Mouse (Mus musculus) CH12.LX (cell line): ENCODE results near the gene Acaa1b. TPM values are rescaled to one million over a fixed set of nuclear protein-coding genes. Genes with fewer than 3 reads are reported as not detected.

Experiments
- DNase-seq: peaks from one replicate; pipeline ENCODE4 v3.0.0-alpha.2; 2013; ENCODE audit errors: extremely low read depth
- H3K27ac ChIP-seq: 2 replicates; pipeline ENCODE4 v1.5.1; 2012; ENCODE audit warnings: low read depth, mild to moderate bottlenecking, control low read depth, moderate library complexity; ENCODE audit not compliant: insufficient read depth
- H3K27me3 ChIP-seq: replicated peaks from 2 replicates; pipeline ENCODE3; 2012; ENCODE audit warnings: inconsistent platforms
- H3K36me3 ChIP-seq, 2 experiments: replicated peaks in 1 of 2; 2 replicates each; pipeline versions ENCODE3 to v1.6.1; 2012; ENCODE audit warnings: inconsistent platforms in 1 of 2, low read length in 1 of 2, mild to moderate bottlenecking in 1 of 2, mixed read lengths in 1 of 2, moderate library complexity in 1 of 2; ENCODE audit not compliant: control insufficient read depth in 1 of 2, insufficient read depth in 1 of 2
- H3K4me1 ChIP-seq, 2 experiments: 2 replicates each; pipeline ENCODE4 v1.6.1; 2012; ENCODE audit warnings: inconsistent platforms in 1 of 2, moderate library complexity in 1 of 2; ENCODE audit not compliant: insufficient read depth in 2 of 2, control insufficient read depth in 1 of 2
- H3K4me2 ChIP-seq: 2 replicates; pipeline ENCODE4 v1.6.1; 2012; ENCODE audit warnings: low read depth, mild to moderate bottlenecking, control low read depth; ENCODE audit not compliant: poor library complexity, insufficient read depth, severe bottlenecking
- H3K4me3 ChIP-seq, 3 experiments: fragments of 150-350 bp in 1 of 3; sonication (generic) in 1 of 3; replicated peaks in 1 of 3; 2 replicates each; pipeline versions ENCODE3 to v1.5.1; 2011 to 2012; ENCODE audit warnings: low read depth in 2 of 3, low read length in 2 of 3, mild to moderate bottlenecking in 2 of 3, moderate library complexity in 2 of 3, control low read depth in 1 of 3, improper control_type of control experiment in 1 of 3, inconsistent platforms in 1 of 3, mixed read lengths in 1 of 3; ENCODE audit not compliant: poor library complexity in 1 of 3
- H3K79me2 ChIP-seq: replicated peaks from 2 replicates; pipeline ENCODE4 v1.6.1; 2012; ENCODE audit warnings: mild to moderate bottlenecking, moderate library complexity; ENCODE audit not compliant: control insufficient read depth, poor library complexity, insufficient read depth, severe bottlenecking; ENCODE audit errors: extremely low read depth
- H3K9ac ChIP-seq: 2 replicates; pipeline ENCODE4 v1.6.1; 2012; ENCODE audit warnings: low read depth, mild to moderate bottlenecking, control low read depth, moderate library complexity; ENCODE audit not compliant: insufficient read depth
- H3K9me3 ChIP-seq: replicated peaks from 2 replicates; pipeline ENCODE3; 2012; ENCODE audit warnings: low read length, inconsistent platforms, mixed read lengths
- CHD2 ChIP-seq: IDR thresholded peaks from 2 replicates; pipeline ENCODE4 v1.6.1; 2011; ENCODE audit warnings: low read length, improper control_type of control experiment
- E2F4 ChIP-seq: IDR thresholded peaks from 2 replicates; pipeline ENCODE4 v1.6.1; 2011; ENCODE audit warnings: low read depth, low read length, improper control_type of control experiment; ENCODE audit not compliant: insufficient replicate concordance
- ELF1 ChIP-seq: IDR thresholded peaks from 2 replicates; pipeline ENCODE4 v1.6.1; 2014; ENCODE audit warnings: low read depth, mild to moderate bottlenecking, inconsistent platforms, low read length, improper control_type of control experiment
- ETS1 ChIP-seq: conservative IDR thresholded peaks from 2 replicates; pipeline ENCODE4 v1.6.1; 2012; ENCODE audit warnings: low read depth, mild to moderate bottlenecking, inconsistent platforms, low read length, improper control_type of control experiment, moderate library complexity
- GABPA ChIP-seq: IDR thresholded peaks from 2 replicates; pipeline ENCODE4 v1.6.1; 2012; ENCODE audit warnings: low read depth, low read length, improper control_type of control experiment, inconsistent platforms; ENCODE audit not compliant: insufficient replicate concordance
- HCFC1 ChIP-seq: IDR thresholded peaks from 2 replicates; pipeline ENCODE4 v1.6.1; 2012; ENCODE audit warnings: low read depth, mild to moderate bottlenecking, inconsistent platforms, low read length, improper control_type of control experiment
- JUND ChIP-seq: conservative IDR thresholded peaks from 2 replicates; pipeline ENCODE4 v1.6.1; 2011; ENCODE audit warnings: low read depth, low read length, improper control_type of control experiment
- MAZ ChIP-seq: IDR thresholded peaks from 2 replicates; pipeline ENCODE4 v1.6.1; 2012; ENCODE audit warnings: low read depth, mild to moderate bottlenecking, inconsistent platforms, low read length, improper control_type of control experiment, moderate library complexity
- MEF2A ChIP-seq: IDR thresholded peaks from 2 replicates; pipeline ENCODE4 v1.6.1; 2014; ENCODE audit warnings: low read depth, mild to moderate bottlenecking, inconsistent platforms, low read length, improper control_type of control experiment, borderline replicate concordance
- MYC ChIP-seq: IDR thresholded peaks from 2 replicates; pipeline ENCODE4 v1.6.1; 2011; ENCODE audit warnings: low read depth, mild to moderate bottlenecking, improper control_type of control experiment, low read length
- NRF1 ChIP-seq: IDR thresholded peaks from 2 replicates; pipeline ENCODE4 v1.6.1; 2014; ENCODE audit warnings: low read depth, mild to moderate bottlenecking, inconsistent platforms, low read length, improper control_type of control experiment, moderate library complexity
- POLR2A ChIP-seq: IDR thresholded peaks from 2 replicates; pipeline ENCODE4 v1.6.1; 2011; ENCODE audit warnings: low read depth, mild to moderate bottlenecking, improper control_type of control experiment, low read length
- POLR2AphosphoS2 ChIP-seq: IDR thresholded peaks from 2 replicates; pipeline ENCODE4 v1.6.1; 2011; ENCODE audit warnings: low read depth, low read length, improper control_type of control experiment
- RCOR1 ChIP-seq: conservative IDR thresholded peaks from 2 replicates; pipeline ENCODE4 v1.6.1; 2012; ENCODE audit warnings: low read depth, mild to moderate bottlenecking, inconsistent platforms, low read length, improper control_type of control experiment
- SMC3 ChIP-seq: IDR thresholded peaks from 2 replicates; pipeline ENCODE4 v1.6.1; 2011; ENCODE audit warnings: low read depth, low read length, improper control_type of control experiment
- TCF12 ChIP-seq: IDR thresholded peaks from 2 replicates; pipeline ENCODE4 v1.6.1; 2014; ENCODE audit warnings: low read depth, mild to moderate bottlenecking, inconsistent platforms, low read length, improper control_type of control experiment
- UBTF ChIP-seq: IDR thresholded peaks from 2 replicates; pipeline ENCODE4 v1.6.1; 2012; ENCODE audit warnings: low read depth, mild to moderate bottlenecking, inconsistent platforms, low read length, improper control_type of control experiment, moderate library complexity
- USF2 ChIP-seq: conservative IDR thresholded peaks from 2 replicates; pipeline ENCODE4 v1.6.1; 2011; ENCODE audit warnings: low read depth, low read length, improper control_type of control experiment
- ZC3H11A ChIP-seq: IDR thresholded peaks from 2 replicates; pipeline ENCODE4 v1.6.1; 2012; ENCODE audit warnings: low read depth, mild to moderate bottlenecking, inconsistent platforms, low read length, improper control_type of control experiment
- ZKSCAN1 ChIP-seq: IDR thresholded peaks from 2 replicates; pipeline ENCODE4 v1.6.1; 2012; ENCODE audit warnings: low read depth, inconsistent platforms, low read length, improper control_type of control experiment, borderline replicate concordance
- ZMIZ1 ChIP-seq: IDR thresholded peaks from 2 replicates; pipeline ENCODE4 v1.6.1; 2012; ENCODE audit warnings: low read depth, mild to moderate bottlenecking, inconsistent platforms, low read length, improper control_type of control experiment
- dilution Hi-C: fragments of 300-500 bp; cut with MboI; formaldehyde crosslinking; loops from 2 replicates; pipeline ENCODE4 v1.14.3; 2020; ENCODE audit warnings: low sequenced_read_pairs; ENCODE audit not compliant: extremely low pct_unique_long_range_greater_than_20kb, extremely low pct_ligation_motif_present
- in situ Hi-C: fragments of 300-500 bp; cut with MboI; formaldehyde crosslinking; loops from 3 replicates; pipeline ENCODE4 v1.14.3; 2019; ENCODE audit warnings: low sequenced_read_pairs, low pct_ligation_motif_present, low pct_unique_long_range_greater_than_20kb, mixed read lengths
- polyA plus RNA-seq: library from polyadenylated mRNA; unstranded; fragments of >175 nt; gene quantifications from 2 replicates; pipeline ENCODE4 v1.2.1, GENCODE M21; 2012; ENCODE audit warnings: low read depth; ENCODE audit not compliant: insufficient read length
- total RNA-seq, 2 experiments: library from RNA; depleted of rRNA; stranded (reverse); fragments of 300-350 nt in 1 of 2; fragments of >200 nt in 1 of 2; gene quantifications; 2 replicates each; pipeline ENCODE4 v1.2.3; 2012 to 2014

The Acaa1b gene
- total and polyA plus RNA-seq, 3 experiments, result 0.17 TPM; not detected in 2

DNA sequence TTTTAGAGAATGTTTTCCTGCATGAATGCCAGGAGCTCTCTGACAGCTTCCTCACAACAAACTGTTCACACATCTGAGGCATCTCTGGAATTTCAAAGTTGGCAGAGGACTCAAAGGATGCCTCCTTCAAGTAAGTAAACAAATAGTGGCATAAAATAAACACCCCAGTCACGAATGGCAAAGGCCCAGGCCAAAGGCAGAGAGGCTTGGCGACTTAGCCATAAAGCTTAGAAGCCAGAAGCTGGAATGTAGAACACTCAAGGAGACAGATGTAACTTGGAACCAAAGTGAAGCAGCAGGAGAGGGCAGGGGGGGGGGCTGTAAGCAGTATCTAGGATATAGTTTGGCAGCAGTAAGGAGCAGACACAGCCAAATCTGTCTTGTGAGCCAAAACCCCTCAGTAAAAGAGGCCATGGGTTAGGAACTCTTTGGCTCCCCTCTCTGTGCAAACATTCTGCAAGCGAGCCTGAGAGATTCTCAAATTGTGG is 24.4 kb upstream of the Acaa1b start:
- no peaks in the 10 kb centered on the region for H3K36me3 ChIP-seq
- H3K27ac ChIP-seq, result no peak overlapping the region
- no peak overlapping the region for H3K4me2 ChIP-seq
- no peak overlapping the region for H3K4me3 ChIP-seq
- DNase-seq, result no peak
- peaks cover 14% of the 10 kb centered on the region for H3K27me3 ChIP-seq
- dilution Hi-C loops (no loop called here), in situ Hi-C loops (no loop called here)
- TF ChIP-seq NRF1, result no peak
- no peak for TF ChIP-seq UBTF
- TF ChIP-seq MYC, result no peak
- TF ChIP-seq MAZ, result no peak
- TF ChIP-seq SMC3, result no peak
- TF ChIP-seq ELF1, result no peak
- no peak for TF ChIP-seq ETS1
- TF ChIP-seq RCOR1, result no peak
- TF ChIP-seq HCFC1, result no peak
- no peak for TF ChIP-seq ZKSCAN1
- TF ChIP-seq E2F4, result no peak
- no peak for TF ChIP-seq MEF2A
- TF ChIP-seq TCF12, result no peak
- TF ChIP-seq POLR2AphosphoS2, result no peak
- no peak for TF ChIP-seq CHD2
- TF ChIP-seq USF2, result no peak
- H3K4me1 ChIP-seq, result no peaks in the 10 kb centered on the region
- no peaks in the 10 kb centered on the region for H3K9me3 ChIP-seq
- no peaks in the 10 kb centered on the region for H3K79me2 ChIP-seq
- no peak overlapping the region for H3K9ac ChIP-seq

DNA sequence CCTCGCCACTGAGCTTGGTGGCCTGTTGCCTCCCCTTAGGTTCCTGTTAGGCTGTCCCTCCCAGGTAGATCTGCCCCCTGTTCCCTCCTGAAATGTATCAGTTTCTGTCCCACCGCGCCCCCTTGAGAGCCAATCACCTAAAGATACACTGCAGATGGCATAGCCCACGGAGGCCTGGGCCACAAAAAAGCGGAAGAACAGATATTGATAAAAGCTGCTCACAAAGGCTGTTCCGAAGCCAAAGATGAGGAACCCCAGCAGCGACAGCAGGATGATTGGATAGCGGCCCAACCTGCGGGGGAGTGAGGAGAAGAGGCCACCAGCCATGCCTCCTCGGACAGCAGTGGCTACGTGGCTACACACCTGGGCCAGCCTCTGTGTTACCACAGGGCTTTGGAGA is 22.4 kb upstream of the Acaa1b start:
- in situ Hi-C loops (no loop called here), dilution Hi-C loops (no loop called here)
- Histone ChIP-seq H3K36me3 (no peaks in the 10 kb centered on the region), H3K9me3 (no peaks in the 10 kb centered on the region), H3K4me1 (no peaks in the 10 kb centered on the region), H3K9ac (no peak overlapping the region), H3K4me3 (no peak overlapping the region), H3K27me3 (peaks cover 24% of the 10 kb centered on the region), H3K4me2 (no peak overlapping the region), H3K27ac (no peak overlapping the region), H3K79me2 (no peaks in the 10 kb centered on the region)
- TF ChIP-seq UBTF (no peak), MAZ (no peak), HCFC1 (no peak), POLR2A (no peak), CHD2 (no peak), RCOR1 (no peak), GABPA (no peak), NRF1 (no peak), ZC3H11A (no peak), POLR2AphosphoS2 (no peak), ZMIZ1 (no peak), JUND (no peak)
- peak; percentile 4 for DNase-seq
